Mouse (Mus musculus) midbrain, embryonic 11.5 days (tissue): Measurements from ENCODE around the gene Tnrc6c. TPM values are rescaled to one million over a fixed set of nuclear protein-coding genes. Genes with fewer than 3 reads are reported as not detected.

Experiments used
- ATAC-seq: fragments of 200-750 bp; cut with Nextera tagmentation; 2 replicates; pipeline ENCODE4 v1.8.0; 2017; ENCODE audit warnings: moderate TSS enrichment, moderate library complexity; ENCODE audit not compliant: low FRiP score
- DNase-seq: peaks from one replicate; pipeline ENCODE4 v3.0.0; 2015; ENCODE audit warnings: low spot score; ENCODE audit errors: missing footprints
- H3K27ac ChIP-seq: fragments of 300-500 bp; sonication (generic); 2 replicates; pipeline ENCODE4 v1.5.1; 2014; ENCODE audit warnings: low read depth, low read length
- H3K27me3 ChIP-seq: fragments of 300-500 bp; sonication (generic); 2 replicates; pipeline ENCODE4 v1.6.1; 2014; ENCODE audit warnings: mild to moderate bottlenecking, low read length, moderate library complexity, mixed read lengths; ENCODE audit not compliant: control insufficient read depth, insufficient read depth
- H3K36me3 ChIP-seq: fragments of 300-500 bp; sonication (generic); 2 replicates; pipeline ENCODE4 v1.6.1; 2014; ENCODE audit warnings: mild to moderate bottlenecking, low read length, moderate library complexity, mixed read lengths; ENCODE audit not compliant: control insufficient read depth, insufficient read depth
- H3K4me1 ChIP-seq: fragments of 300-500 bp; sonication (generic); 2 replicates; pipeline ENCODE4 v1.6.1; 2014; ENCODE audit warnings: low read length; ENCODE audit not compliant: control insufficient read depth, insufficient read depth
- H3K4me2 ChIP-seq: fragments of 300-500 bp; sonication (generic); 2 replicates; pipeline ENCODE4 v1.6.1; 2014; ENCODE audit warnings: mild to moderate bottlenecking, moderate library complexity
- H3K4me3 ChIP-seq: fragments of 300-500 bp; sonication (generic); 2 replicates; pipeline ENCODE4 v1.5.1; 2014; ENCODE audit warnings: low read depth, low read length
- H3K9ac ChIP-seq: fragments of 300-500 bp; sonication (generic); 2 replicates; pipeline ENCODE4 v1.6.1; 2014; ENCODE audit warnings: low read length
- H3K9me3 ChIP-seq: fragments of 300-500 bp; sonication (generic); 2 replicates; pipeline ENCODE4 v1.6.1; 2016; ENCODE audit warnings: low read length; ENCODE audit not compliant: control insufficient read depth
- WGBS: fragments of 180-500 bp; shearing (Covaris S2); extraction: QIAGEN DNeasy Blood & Tissue Kit; methylation state at CpG from one replicate; pipeline ENCODE4 v1.1.7; 2014; 5-methylcytosine and 5-hydroxymethylcytosine counted together
- polyA plus RNA-seq: library from polyadenylated mRNA; unstranded; fragments of >200 nt; fragmentation: Nextera tagmentation; extraction: Ambion mirVana; gene quantifications from 2 replicates; pipeline ENCODE4 v1.2.1, GENCODE M21; 2014

The Tnrc6c gene
- polyA plus RNA-seq, 1 experiment from 2014 or later, result 15.1 TPM

- H3K4me2 ChIP-seq, result no peak overlapping the region
- no peaks in the 10 kb centered on the region for H3K9me3 ChIP-seq
- 15% methylated on average over 9 of the region's 9 CpGs for WGBS
- no peak overlapping the region for H3K4me3 ChIP-seq
- no peak for DNase-seq
- H3K36me3 ChIP-seq, result no peaks in the 10 kb centered on the region
- H3K4me1 ChIP-seq, result peaks cover 8% of the 10 kb centered on the region; the same call in 1 of the 2 replicates
- ATAC-seq, result no peak
- H3K27ac ChIP-seq, result no peak overlapping the region
- peaks cover 2% of the 10 kb centered on the region; the same call in 1 of the 2 replicates for H3K27me3 ChIP-seq
- 0 out of 2 replicates have a peak overlapping the region, but pooled peaks have one; percentile 6 for H3K9ac ChIP-seq
Observed at GRCm38 (mm10) chr11:117628312-117628779, 25.7 kb upstream of the Tnrc6c start.

DNA sequence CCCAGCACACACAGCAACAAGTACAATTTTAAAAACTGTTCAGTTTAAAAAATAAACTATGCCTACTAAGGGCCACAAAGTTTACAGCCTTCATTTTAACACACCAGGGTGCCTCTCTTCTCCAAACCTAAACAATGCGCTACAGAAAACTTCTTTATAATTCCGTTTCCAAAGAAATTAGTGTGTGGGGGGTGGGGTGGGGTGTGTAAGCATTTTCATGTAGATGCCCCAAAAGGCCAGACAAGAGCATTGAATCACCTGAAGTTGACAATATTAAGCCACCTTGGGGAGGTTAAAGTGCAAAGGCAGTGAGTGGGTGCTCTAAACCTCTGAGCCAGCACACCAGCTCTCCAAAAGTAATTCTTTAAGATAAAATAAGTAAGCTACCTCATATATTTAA lies 24.2 kb upstream of the Tnrc6c start:
- Histone ChIP-seq H3K4me2 (no peak overlapping the region), H3K9me3 (no peaks in the 10 kb centered on the region), H3K36me3 (no peaks in the 10 kb centered on the region), H3K9ac (no peak overlapping the region), H3K27me3 (peaks cover 2% of the 10 kb centered on the region; the same call in 1 of the 2 replicates), H3K4me3 (no peak overlapping the region), H3K4me1 (peaks cover 8% of the 10 kb centered on the region; the same call in 1 of the 2 replicates), H3K27ac (no peak overlapping the region)
- DNase-seq, result no peak
- ATAC-seq, result no peak
- 75% methylated on average over 2 of the region's 2 CpGs for WGBS

GRCm38 (mm10) chr11:117630868-117631565 lies 23.1 kb upstream of the Tnrc6c start:
- ATAC-seq (no peak), DNase-seq (no peak)
- Histone ChIP-seq H3K9me3 (no peaks in the 10 kb centered on the region), H3K9ac (no peak overlapping the region), H3K4me2 (no peak overlapping the region), H3K4me3 (no peak overlapping the region), H3K27me3 (peaks cover 2% of the 10 kb centered on the region; the same call in 1 of the 2 replicates), H3K4me1 (peaks cover 8% of the 10 kb centered on the region; the same call in 1 of the 2 replicates), H3K27ac (no peak overlapping the region), H3K36me3 (no peaks in the 10 kb centered on the region)
- WGBS, result 94% methylated on average over 10 of the region's 11 CpGs

DNA sequence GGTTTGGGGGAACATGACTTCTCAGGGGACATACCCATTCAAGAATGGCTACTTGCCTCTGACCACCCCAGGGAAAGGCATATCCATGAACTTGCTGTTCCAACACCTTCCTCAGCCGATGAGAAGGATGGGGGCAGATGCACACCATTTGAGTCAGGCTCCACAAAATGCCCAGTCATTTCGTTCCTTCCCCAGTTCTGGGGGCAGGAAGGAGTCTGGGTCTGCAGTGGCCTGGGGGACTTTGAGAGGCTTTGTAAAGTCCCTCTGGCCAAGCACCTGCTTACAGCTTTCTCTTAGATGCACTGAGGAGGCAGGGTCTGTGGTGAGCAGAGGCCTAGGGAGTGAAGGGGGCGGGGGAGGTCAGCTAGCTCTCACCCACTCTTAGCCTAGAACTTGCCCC lies 20.8 kb upstream of the Tnrc6c start:
- no peak overlapping the region for H3K27ac ChIP-seq
- H3K9me3 ChIP-seq, result no peaks in the 10 kb centered on the region
- no peaks in the 10 kb centered on the region for H3K36me3 ChIP-seq
- DNase-seq (no peak), ATAC-seq (no peak)
- 76% methylated on average over 3 of the region's 3 CpGs for WGBS
- H3K9ac ChIP-seq, result no peak overlapping the region
- H3K4me2 ChIP-seq, result no peak overlapping the region
- peaks cover 2% of the 10 kb centered on the region; the same call in 1 of the 2 replicates for H3K27me3 ChIP-seq
- H3K4me1 ChIP-seq, result 0 out of 2 replicates have a peak, but pooled peaks cover 2% of the 10 kb centered on the region
- no peak overlapping the region for H3K4me3 ChIP-seq

- H3K4me2 ChIP-seq, result no peak overlapping the region
- H3K4me1 ChIP-seq, result no peaks in the 10 kb centered on the region
- H3K4me3 ChIP-seq, result no peak overlapping the region
- 27% methylated on average over 7 of the region's 7 CpGs for WGBS
- no peak for DNase-seq
- H3K27ac ChIP-seq, result no peak overlapping the region
- H3K9me3 ChIP-seq, result no peaks in the 10 kb centered on the region
- H3K27me3 ChIP-seq, result no peaks in the 10 kb centered on the region
- no peaks in the 10 kb centered on the region for H3K36me3 ChIP-seq
- no peak overlapping the region for H3K9ac ChIP-seq
- no peak for ATAC-seq
Observed at GRCm38 (mm10) chr11:117638386-117638785, 15.7 kb upstream of the Tnrc6c start.

DNA sequence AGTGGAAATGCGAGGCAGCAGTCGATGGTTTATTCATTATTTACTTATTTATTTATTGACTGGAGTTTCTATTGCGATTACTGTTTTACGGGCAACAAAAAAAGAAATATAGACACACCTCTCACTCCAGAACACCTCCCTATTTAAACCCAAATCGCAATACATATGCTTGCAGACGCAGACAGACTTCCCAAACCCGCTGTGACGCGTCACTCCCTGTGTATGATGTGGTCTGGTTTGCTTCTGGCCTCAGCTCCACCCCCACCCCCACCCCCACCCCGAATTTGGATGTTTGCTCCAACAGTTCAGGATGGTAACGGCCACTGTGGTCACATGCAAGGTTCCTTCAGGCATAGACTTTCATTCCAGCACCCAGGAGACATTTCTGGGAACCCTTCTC lies 15.3 kb upstream of the Tnrc6c start:
- H3K9me3 ChIP-seq, result no peaks in the 10 kb centered on the region
- H3K4me3 ChIP-seq, result no peak overlapping the region
- no peak for DNase-seq
- no peaks in the 10 kb centered on the region for H3K27me3 ChIP-seq
- no peak for ATAC-seq
- no peaks in the 10 kb centered on the region for H3K36me3 ChIP-seq
- H3K27ac ChIP-seq, result no peak overlapping the region
- no peaks in the 10 kb centered on the region for H3K4me1 ChIP-seq
- H3K4me2 ChIP-seq, result no peak overlapping the region
- no peak overlapping the region for H3K9ac ChIP-seq
- 68% methylated on average over 11 of the region's 11 CpGs for WGBS

DNA sequence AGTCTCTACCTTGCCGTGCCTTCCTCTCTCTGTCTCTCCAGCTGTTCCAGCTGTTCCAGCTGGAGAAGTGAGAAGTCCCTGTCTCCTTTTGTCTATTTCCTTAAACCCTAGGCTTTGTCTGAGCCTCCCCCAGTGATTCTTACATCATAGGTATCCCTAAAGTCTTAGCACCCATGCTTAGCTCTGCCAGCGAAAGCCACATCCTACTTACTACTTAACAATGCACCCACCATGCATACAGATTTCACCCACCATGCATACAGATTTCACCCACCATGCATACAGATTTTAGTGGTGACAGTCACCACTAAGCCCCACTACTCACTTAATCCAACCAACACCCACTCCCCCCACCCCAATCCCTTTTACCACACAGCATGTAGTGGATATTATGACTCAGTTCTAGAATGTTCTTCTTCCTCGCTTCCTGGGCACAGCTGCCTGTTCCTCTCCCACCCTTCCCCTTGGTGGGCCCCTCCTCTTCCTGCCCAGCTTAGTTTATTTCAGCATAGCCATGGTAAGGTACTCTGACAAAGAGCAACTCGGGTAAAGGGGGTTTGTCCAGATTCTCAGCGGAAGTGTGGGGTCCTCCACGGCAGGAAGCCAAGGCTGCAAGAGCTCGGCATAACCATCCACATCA lies 14.6 kb upstream of the Tnrc6c start:
- Histone ChIP-seq H3K36me3 (no peaks in the 10 kb centered on the region), H3K4me1 (no peaks in the 10 kb centered on the region), H3K4me3 (no peak overlapping the region), H3K9ac (no peak overlapping the region), H3K27ac (no peak overlapping the region), H3K27me3 (no peaks in the 10 kb centered on the region), H3K9me3 (no peaks in the 10 kb centered on the region), H3K4me2 (no peak overlapping the region)
- ATAC-seq (no peak), DNase-seq (no peak)
- 81% methylated on average over 7 of the region's 7 CpGs for WGBS

DNA sequence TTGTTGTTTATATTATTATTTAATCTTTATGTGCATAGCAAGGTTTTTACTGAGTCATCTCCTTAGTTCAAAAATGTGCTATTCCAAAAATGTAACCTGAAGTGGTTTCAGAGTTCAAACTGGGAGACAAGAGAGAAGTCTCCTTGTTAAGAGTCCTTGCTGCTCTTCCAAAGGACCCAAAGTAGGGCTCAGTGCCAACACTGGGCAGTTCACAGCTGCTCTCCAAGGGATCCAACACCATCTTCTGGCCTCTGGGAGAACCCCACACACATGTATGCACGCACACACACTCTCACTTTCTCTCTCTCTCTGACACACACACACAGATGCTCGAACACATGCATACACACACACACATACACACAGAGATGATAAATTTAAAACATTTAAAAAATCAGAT lies 11.9 kb upstream of the Tnrc6c start:
- Histone ChIP-seq H3K4me3 (no peak overlapping the region), H3K9ac (no peak overlapping the region), H3K27ac (no peak overlapping the region), H3K9me3 (no peaks in the 10 kb centered on the region), H3K4me1 (no peaks in the 10 kb centered on the region), H3K4me2 (no peak overlapping the region), H3K27me3 (no peaks in the 10 kb centered on the region), H3K36me3 (no peaks in the 10 kb centered on the region)
- no peak for DNase-seq
- no peak for ATAC-seq
- WGBS, result 92% methylated on average over 2 of the region's 2 CpGs

- Histone ChIP-seq H3K4me2 (no peak overlapping the region), H3K4me1 (no peaks in the 10 kb centered on the region), H3K27me3 (no peaks in the 10 kb centered on the region), H3K4me3 (no peak overlapping the region), H3K36me3 (no peaks in the 10 kb centered on the region), H3K9ac (no peak overlapping the region), H3K9me3 (no peaks in the 10 kb centered on the region), H3K27ac (no peak overlapping the region)
- 65% methylated on average over 10 of the region's 10 CpGs for WGBS
- ATAC-seq (no peak), DNase-seq (no peak)
Observed at GRCm38 (mm10) chr11:117643240-117643639, 10.8 kb upstream of the Tnrc6c start.
